Mouse (Mus musculus): ENCODE data around the gene Syn3.

DNA sequence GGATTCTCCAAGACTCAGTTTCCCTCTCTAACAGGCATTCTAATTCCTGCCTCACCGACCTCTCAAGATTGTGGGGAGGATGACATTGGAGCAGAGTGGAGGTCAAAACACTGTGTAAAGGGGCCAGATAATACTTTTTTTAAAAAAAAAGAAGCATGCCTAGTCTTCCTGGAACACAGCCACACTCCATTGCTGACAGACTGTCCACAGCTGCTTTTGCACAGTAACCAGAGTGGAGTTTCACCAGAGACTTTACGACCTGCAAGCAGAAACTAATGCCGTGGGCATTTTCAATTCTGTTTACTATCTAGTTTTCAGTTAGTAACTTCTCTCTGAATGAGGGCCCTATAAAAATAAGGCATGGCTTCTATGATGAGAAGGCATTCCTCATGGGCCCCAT lies 297.7 kb downstream of the Syn3 start:
- no peak for TF ChIP-seq POLR2A (IDR thresholded peaks at IDR 0.05; ENCODE audit: low read depth, low read length)
- TF ChIP-seq CTCF (IDR thresholded peaks at IDR 0.05; ENCODE audit: extremely low read depth, insufficient read depth, insufficient read length, insufficient replicate concordance) = no peak
